Mouse (Mus musculus): ENCODE data around the gene Lrmda. TPM values are rescaled to one million over a fixed set of nuclear protein-coding genes. Genes with fewer than 3 reads are reported as not detected.

The Lrmda gene
- polyA plus RNA-seq (2012; rRNA removed): 1.5 and 2.5 TPM in 2 replicates

GRCm38 (mm10) chr14:22019252-22019948 lies at the start of gene Lrmda:
Gene Lrmda (plus strand): TSS chr14:22019712.

GRCm38 (mm10) chr14:21989291-21989913 lies 30.1 kb upstream of the Lrmda start, which contains the start of gene Zfp503:
Gene Zfp503 (minus strand): TSS chr14:21989601.

Other genes with a start within 250 kb of the Lrmda start
- gene Vdac2, start 194.5 kb upstream of the Lrmda start, polyA plus RNA-seq (2012; rRNA removed): 112 and 159 TPM in 2 replicates
- 69.4 and 80.6 TPM in 2 replicates for gene Comtd1, start 170.7 kb upstream of the Lrmda start, polyA plus RNA-seq (2012; rRNA removed)
- gene Zfp503, start 30.1 kb upstream of the Lrmda start, polyA plus RNA-seq (2012; rRNA removed): 113 and 131 TPM in 2 replicates